Mouse (Mus musculus) embryo, embryonic 10 days (tissue): ENCODE data around the gene Dph3.
A peak's percentile ranks its signal among the peaks of the same experiment; 100 is the strongest.

Experiments used
- DNase-seq: peaks from one replicate; pipeline ENCODE4 v3.0.0-alpha.2; 2015; ENCODE audit warnings: low spot score

Gene Dph3

DNA sequence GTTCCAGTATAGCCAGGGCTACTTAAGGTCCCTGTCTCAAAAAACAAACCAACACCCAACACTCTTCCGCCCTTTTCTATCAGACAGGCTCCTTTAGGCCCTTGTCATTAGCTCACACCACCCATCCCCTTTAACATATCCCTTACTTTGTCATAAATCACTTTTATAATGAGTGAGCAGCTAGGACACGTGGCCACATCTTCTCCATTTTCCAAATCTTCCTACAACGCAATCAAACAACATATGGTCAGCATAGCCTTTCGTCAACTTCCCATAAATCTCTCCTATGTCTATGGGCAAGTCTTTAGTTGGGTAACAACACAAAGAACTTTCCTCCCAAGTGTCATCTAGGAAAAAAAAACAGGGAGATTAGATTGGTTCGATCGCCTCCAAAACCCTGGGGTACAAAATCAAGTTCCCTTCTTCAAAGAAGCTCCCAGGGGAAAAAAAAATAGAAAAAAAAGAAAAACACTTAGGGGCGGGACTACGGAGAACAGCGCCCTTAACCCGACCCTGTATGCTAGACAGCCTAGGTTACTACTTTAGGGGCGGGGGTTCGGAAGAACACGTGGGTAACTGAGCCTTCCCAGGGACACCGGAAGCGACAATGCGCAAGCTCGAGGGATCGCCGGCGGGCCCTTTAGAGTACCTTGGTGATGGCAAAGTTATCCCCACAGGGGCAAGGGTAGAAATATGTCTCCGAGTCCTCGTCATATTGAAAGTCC, 606 bp downstream of the Dph3 start, which contains the start of gene Oxnad1:
Gene Oxnad1 (plus strand): TSS at position 614 of the 725 bp plus-strand sequence.
- DNase-seq: peak; percentile 91

DNA sequence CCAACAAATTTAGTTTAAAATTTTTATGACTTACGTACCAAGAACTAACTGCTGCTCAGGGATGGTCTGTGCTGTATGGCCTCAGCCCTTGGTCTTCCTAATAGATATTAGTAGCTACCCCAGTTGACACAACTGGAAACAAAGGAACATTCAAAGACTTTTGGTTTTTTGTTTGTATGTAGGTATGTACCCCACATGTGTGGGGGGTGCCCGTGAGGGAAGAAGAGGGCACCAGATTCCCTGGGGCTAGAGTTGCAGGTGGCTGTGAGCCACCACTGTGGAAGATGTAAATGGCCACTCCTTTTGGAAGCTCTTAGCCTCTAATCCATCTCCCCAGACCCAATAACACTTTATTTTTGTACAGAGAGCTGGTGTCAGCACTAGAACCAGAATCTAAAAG, 2.1 kb downstream of the Dph3 start:
- DNase-seq: no peak

DNA sequence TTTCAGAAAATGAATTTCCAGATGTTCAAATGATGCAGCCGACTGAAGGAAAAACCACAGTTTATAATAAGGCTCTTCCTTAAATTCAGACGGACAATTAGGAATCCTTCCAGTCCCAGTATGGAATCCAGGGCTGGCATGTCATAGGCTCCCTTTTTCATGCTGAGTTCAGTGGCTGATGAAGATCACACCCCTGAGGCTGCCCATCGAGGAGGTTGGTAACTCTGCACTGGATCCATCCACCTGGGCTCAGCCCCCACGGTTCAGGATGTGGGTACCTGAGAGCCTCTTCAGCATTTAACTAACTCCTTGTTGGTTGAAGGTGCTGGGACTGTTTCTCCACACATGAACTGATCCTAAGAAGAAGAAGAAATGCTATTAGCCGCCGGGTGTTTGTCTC, 2.6 kb downstream of the Dph3 start:
- DNase-seq: no peak

- DNase-seq: no peak
Measured at GRCm38 (mm10) chr14:32081026-32081425, 4.5 kb downstream of the Dph3 start.

DNA sequence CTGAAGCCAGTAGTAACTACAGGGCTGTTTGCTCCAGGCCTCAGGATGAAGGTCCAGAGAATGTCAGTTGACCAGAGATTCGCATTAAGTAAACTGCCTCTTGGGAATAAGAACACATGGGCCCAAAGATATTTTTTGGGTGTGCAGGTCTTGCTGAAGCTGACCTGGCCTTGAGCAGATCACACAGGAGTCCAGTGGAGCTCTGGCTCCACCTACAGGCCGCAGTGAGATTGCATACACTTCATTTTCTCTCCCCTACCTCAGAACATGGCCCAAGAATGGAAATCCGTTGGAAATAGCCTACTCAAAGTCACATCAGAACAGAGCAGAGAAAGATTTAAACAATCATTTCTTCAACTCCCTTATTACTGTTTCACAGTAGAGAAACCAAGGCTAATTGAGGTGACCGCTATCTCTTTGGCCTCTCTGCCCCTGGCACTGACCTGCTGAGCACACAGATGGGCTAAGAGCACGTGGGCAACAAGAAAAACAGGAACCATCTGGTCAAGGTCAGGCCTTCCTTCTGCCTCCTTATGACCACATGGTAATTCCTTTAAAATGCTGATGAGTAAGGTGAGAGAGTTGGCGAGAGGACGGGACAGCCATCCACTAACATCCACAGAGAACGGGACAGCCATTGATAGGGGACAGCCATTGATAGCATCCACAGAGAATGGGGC, 8.5 kb downstream of the Dph3 start:
- peak; percentile 71 for DNase-seq

- DNase-seq: no peak
Measured at GRCm38 (mm10) chr14:32073901-32074300, 11.6 kb downstream of the Dph3 start.

GRCm38 (mm10) chr14:32073211-32073685, 12.3 kb downstream of the Dph3 start:
- no peak for DNase-seq

DNA sequence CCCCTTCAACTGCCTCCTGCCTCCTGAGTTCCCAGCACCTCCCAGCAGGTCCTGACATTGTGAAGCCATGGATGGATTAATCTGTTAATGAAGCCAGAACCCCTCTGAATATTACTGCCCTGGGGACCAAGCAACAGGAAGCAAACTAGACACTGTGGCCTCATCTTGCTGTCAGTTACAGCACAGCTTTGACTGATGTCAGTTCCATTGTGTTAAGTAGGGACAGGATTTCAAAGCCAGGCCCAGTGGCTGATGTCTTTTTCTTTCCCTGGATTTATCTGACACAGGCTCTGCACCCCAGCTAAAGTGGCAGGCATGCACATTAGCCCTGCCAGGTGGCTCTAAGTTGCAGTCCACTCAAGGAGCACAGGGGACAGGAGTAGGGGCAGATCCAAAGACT, 12.7 kb downstream of the Dph3 start:
- no peak for DNase-seq

DNA sequence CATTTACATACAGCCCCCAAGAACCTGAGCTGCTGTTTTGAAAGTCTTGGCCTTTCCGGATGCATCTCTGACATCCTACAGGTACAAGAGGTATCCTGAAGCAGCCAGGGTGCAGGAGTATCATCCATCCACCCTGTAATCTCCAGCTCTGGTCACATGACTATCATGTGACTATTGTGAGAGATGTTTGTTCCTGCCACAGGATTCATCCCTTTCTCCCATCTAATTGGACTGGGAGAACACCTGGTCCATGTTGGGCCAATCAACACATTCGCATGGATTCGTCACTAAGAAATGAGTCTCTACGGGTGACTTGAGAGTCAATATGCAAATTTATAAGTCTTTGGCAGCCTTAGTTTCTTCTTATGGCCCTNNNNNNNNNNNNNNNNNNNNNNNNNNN, 24.1 kb downstream of the Dph3 start:
- no peak for DNase-seq

- no peak for DNase-seq
Measured at GRCm38 (mm10) chr14:32057664-32058063, 27.9 kb downstream of the Dph3 start.

GRCm38 (mm10) chr14:32056675-32057074, 28.9 kb downstream of the Dph3 start:
- DNase-seq: no peak

- no peak for DNase-seq
Measured at GRCm38 (mm10) chr14:32055781-32056180, 29.7 kb downstream of the Dph3 start.

DNA sequence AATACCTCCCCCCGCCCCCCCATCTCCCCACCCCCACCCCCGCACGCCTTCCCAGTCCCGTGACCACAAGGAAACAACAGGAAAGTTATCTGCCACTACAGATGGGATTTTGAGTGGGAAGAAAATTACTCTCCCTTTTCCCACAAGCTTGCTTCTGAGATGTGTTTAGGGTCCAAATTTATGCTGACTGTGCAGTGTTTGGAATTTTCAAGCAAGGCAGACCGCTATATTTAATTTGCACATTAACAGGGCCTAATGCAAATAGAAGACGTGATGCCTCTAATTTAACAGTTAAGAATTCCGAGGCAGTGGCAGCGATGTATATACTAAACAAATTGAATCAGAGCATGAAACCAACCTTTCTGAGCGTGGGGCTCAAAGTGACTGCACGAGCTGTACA, 30.7 kb downstream of the Dph3 start:
- no peak for DNase-seq

- DNase-seq: no peak
Measured at GRCm38 (mm10) chr14:32053895-32054294, 31.6 kb downstream of the Dph3 start.

DNA sequence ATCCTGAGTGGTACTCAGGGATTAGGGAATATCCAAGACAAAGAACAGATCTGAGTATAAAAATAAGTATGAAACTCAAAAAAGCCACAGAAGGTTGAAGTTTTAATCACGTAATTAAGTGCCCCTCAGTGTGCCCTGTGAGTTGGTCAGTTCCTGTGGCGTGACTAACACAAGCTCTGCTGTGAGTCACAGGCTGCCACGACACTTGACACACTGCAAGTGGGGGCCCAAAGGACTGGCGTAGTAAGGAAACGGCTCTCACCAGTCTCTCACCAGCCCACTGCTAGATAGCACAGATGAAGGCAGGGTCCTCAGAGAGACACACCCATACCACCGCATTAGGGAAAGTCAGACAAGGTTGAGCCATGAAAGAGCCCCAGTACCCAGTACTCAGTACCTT, 35.4 kb downstream of the Dph3 start:
- DNase-seq: no peak

- no peak for DNase-seq
Measured at GRCm38 (mm10) chr14:32046357-32046756, 39.2 kb downstream of the Dph3 start.

DNA sequence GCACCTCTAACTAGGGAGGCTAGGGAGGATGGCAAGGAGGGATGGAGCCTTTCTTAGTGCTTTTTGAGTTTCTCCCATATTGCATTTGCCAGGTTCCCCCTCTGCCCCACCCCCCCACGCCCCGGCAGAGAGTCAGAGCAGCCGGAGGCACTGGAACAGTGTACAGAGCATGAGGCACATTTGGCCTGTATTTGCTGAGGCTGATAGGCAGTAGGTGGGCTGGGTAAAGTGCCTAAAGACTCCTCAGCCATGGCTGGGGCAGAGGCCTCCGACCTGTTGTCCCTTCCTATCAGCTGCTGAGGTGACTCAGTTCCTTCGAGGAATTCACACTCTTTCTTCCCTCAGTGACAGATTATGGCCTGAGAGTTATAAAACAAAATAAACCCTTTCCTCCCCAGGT, 43.4 kb downstream of the Dph3 start:
- DNase-seq: no peak

GRCm38 (mm10) chr14:32037661-32038252, 47.8 kb downstream of the Dph3 start:
- DNase-seq: no peak

- DNase-seq: no peak
Measured at GRCm38 (mm10) chr14:32036482-32036881, 49.0 kb downstream of the Dph3 start.

GRCm38 (mm10) chr14:32032522-32032921, 53.0 kb downstream of the Dph3 start:
- peak; percentile 89 for DNase-seq
